Mouse (Mus musculus): ENCODE results near the gene Olfr878. TPM values are rescaled to one million over a fixed set of nuclear protein-coding genes. Genes with fewer than 3 reads are reported as not detected.

Gene Olfr878
- polyA plus RNA-seq (2011; ENCODE audit: insufficient read length, low read depth, missing spikeins): not detected in 2 replicates

- TF ChIP-seq CTCF (IDR thresholded peaks at IDR 0.05; ENCODE audit: borderline replicate concordance, insufficient read depth, low read length) (no peak), POLR2A (IDR thresholded peaks at IDR 0.05; ENCODE audit: low read depth, low read length) (no peak)
- H3K4me3 ChIP-seq (ENCODE audit: insufficient read depth, low read length): no peak within 1 kb of the TSS
- no peak within 1 kb of the TSS for H3K27ac ChIP-seq (ENCODE audit: insufficient read depth, low read length)
- no peaks in the 10 kb centered on the region for H3K4me1 ChIP-seq (ENCODE audit: control insufficient read depth, insufficient read depth, low read length)
Observed at GRCm38 (mm10) chr9:37917540-37917939, at the start of gene Olfr878. Gene Olfr878 (plus strand): TSS chr9:37917840.

GRCm38 (mm10) chr9:37870246-37870645 lies 47.4 kb upstream of the Olfr878 start:
- Histone ChIP-seq H3K27ac (ENCODE audit: insufficient read depth, low read length) (no peak overlapping the region), H3K4me1 (ENCODE audit: control insufficient read depth, insufficient read depth, low read length) (no peaks in the 10 kb centered on the region), H3K4me3 (ENCODE audit: insufficient read depth, low read length) (no peak overlapping the region)
- TF ChIP-seq POLR2A (IDR thresholded peaks at IDR 0.05; ENCODE audit: low read depth, low read length) (no peak), CTCF (IDR thresholded peaks at IDR 0.05; ENCODE audit: borderline replicate concordance, insufficient read depth, low read length) (no peak)

DNA sequence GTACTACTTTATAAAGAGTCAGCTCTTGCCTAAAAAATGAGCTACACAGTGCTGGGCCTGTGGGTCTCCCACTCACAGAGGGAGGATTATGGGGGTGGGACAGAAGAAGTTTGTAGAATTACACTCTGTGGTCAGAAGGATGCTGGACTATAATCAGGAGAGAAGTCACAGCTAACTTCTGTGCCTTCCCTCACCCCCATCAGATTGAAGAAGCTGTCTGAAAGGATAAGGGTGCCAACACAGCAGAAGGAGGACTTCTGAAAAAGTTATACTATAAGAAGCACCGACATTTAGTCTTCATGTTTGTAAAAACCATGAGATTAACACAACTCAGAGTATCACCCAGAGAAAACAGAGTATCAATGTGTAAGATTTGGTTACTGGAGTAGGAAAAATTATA lies 46.5 kb upstream of the Olfr878 start:
- H3K4me1 ChIP-seq (ENCODE audit: control insufficient read depth, insufficient read depth, low read length): no peaks in the 10 kb centered on the region
- no peak overlapping the region for H3K27ac ChIP-seq (ENCODE audit: insufficient read depth, low read length)
- TF ChIP-seq CTCF (IDR thresholded peaks at IDR 0.05; ENCODE audit: borderline replicate concordance, insufficient read depth, low read length): no peak
- TF ChIP-seq POLR2A (IDR thresholded peaks at IDR 0.05; ENCODE audit: low read depth, low read length): no peak
- H3K4me3 ChIP-seq (ENCODE audit: insufficient read depth, low read length): no peak overlapping the region

DNA sequence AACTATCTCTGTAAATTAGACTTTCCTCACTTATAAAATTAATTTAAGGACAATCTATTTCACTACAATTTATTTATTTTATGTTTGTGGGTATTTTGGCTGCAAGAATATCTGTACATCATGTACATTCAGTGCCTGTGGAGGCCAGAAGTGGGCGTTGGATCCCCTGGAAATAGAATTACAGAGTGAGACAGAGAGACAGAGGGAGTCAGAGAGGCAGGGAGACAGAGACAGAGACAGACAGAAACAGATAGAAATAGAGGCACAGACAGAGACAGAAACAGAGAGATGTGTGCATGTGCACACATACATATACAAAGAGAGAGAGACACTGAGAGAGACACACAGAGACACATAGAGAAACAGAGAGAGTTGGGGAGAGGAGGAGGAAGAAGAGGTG lies 46.1 kb upstream of the Olfr878 start:
- no peak for TF ChIP-seq POLR2A (IDR thresholded peaks at IDR 0.05; ENCODE audit: low read depth, low read length)
- TF ChIP-seq CTCF (IDR thresholded peaks at IDR 0.05; ENCODE audit: borderline replicate concordance, insufficient read depth, low read length): no peak
- no peak overlapping the region for H3K27ac ChIP-seq (ENCODE audit: insufficient read depth, low read length)
- H3K4me1 ChIP-seq (ENCODE audit: control insufficient read depth, insufficient read depth, low read length): no peaks in the 10 kb centered on the region
- no peak overlapping the region for H3K4me3 ChIP-seq (ENCODE audit: insufficient read depth, low read length)

DNA sequence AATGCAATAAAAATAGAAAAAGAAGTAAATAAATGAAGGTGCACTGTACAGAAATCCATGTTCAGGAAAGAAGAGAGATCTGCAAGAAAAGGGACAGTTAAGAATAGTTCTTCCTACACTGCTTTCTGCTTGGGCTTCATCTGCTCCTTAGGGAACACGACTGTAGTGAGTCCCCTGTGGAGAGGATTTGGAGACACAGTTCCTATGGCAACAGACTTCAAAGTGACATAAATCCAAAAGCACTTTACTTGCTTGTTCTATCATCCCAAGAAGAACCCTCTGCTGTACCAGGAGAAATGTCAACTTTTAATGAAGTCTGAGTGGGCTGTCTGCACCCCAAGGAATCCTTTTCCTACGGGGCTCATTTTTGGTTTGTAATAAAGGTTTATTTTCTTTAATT lies 26.7 kb upstream of the Olfr878 start:
- Histone ChIP-seq H3K27ac (ENCODE audit: insufficient read depth, low read length) (no peak overlapping the region), H3K4me1 (ENCODE audit: control insufficient read depth, insufficient read depth, low read length) (no peaks in the 10 kb centered on the region), H3K4me3 (ENCODE audit: insufficient read depth, low read length) (no peak overlapping the region)
- TF ChIP-seq CTCF (IDR thresholded peaks at IDR 0.05; ENCODE audit: borderline replicate concordance, insufficient read depth, low read length) (no peak), POLR2A (IDR thresholded peaks at IDR 0.05; ENCODE audit: low read depth, low read length) (no peak)

GRCm38 (mm10) chr9:37896661-37897060 lies 21.0 kb upstream of the Olfr878 start, which contains the start of gene Olfr145:
Gene Olfr145 (plus strand): TSS chr9:37896724.
- Histone ChIP-seq H3K27ac (ENCODE audit: insufficient read depth, low read length) (no peak within 1 kb of the TSS), H3K4me1 (ENCODE audit: control insufficient read depth, insufficient read depth, low read length) (no peaks in the 10 kb centered on the region), H3K4me3 (ENCODE audit: insufficient read depth, low read length) (no peak within 1 kb of the TSS)
- TF ChIP-seq CTCF (IDR thresholded peaks at IDR 0.05; ENCODE audit: borderline replicate concordance, insufficient read depth, low read length) (no peak), POLR2A (IDR thresholded peaks at IDR 0.05; ENCODE audit: low read depth, low read length) (no peak)

DNA sequence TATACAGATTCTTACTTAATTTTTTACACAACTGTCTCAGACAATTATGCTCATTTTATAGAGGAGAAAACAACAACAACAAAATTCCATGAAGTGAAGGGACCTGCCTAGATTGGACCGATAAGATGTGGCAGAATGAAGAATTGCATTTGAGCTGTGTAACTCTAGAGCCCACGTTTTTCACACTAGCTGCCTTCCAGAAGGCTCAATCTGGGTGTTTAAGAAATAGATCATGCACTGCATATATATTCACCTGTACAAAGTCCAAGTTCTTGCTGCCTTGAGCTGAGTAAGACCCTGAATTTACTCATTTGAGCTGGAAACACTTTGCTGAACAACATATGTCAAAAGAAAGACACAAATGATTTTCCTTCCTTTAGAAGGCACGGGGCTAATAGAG lies 12.1 kb upstream of the Olfr878 start:
- Histone ChIP-seq H3K4me1 (ENCODE audit: control insufficient read depth, insufficient read depth, low read length) (no peaks in the 10 kb centered on the region), H3K4me3 (ENCODE audit: insufficient read depth, low read length) (no peak overlapping the region), H3K27ac (ENCODE audit: insufficient read depth, low read length) (no peak overlapping the region)
- TF ChIP-seq CTCF (IDR thresholded peaks at IDR 0.05; ENCODE audit: borderline replicate concordance, insufficient read depth, low read length) (no peak), POLR2A (IDR thresholded peaks at IDR 0.05; ENCODE audit: low read depth, low read length) (no peak)

DNA sequence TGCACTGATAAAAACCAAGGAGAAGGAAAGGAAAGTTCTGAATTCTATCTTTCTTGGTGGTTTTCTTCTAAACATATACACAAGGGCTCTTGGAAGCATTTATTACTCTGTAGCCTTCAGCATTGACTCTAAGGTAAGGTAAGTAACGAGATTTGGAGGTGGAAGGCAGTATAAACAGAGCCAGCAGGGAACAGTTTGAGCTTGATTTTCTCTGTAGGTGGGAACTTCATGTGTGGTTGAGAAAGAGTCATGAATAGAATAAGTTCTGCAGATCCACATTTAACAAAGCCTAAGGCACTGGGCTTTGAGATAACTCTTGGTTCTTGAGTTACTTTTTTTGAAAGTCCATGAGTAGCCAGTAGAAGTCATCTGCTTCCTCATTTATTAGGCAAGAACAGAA lies 378 bp downstream of the Olfr878 start:
- no peak for TF ChIP-seq CTCF (IDR thresholded peaks at IDR 0.05; ENCODE audit: borderline replicate concordance, insufficient read depth, low read length)
- TF ChIP-seq POLR2A (IDR thresholded peaks at IDR 0.05; ENCODE audit: low read depth, low read length): no peak
- Histone ChIP-seq H3K4me1 (ENCODE audit: control insufficient read depth, insufficient read depth, low read length) (no peaks in the 10 kb centered on the region), H3K27ac (ENCODE audit: insufficient read depth, low read length) (no peak overlapping the region), H3K4me3 (ENCODE audit: insufficient read depth, low read length) (no peak overlapping the region)

DNA sequence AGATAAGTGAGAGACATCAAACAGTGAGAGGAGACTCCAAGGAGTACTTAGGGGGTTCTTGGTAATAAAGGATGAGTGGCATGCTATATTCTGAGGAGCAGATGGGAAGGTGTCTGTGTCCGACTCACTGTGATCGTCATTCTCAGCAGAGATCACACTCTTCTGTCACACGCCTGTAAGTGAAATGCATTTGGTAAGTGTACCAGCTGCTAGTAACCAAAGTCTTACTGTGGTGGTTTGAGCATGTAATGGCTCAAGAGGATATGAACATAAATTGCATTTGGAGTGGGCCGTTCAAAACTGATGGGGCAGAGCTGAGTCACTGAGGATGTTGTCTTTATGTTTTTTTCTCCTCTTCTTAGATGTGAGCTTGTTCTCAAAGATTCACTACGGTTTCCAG lies 6.6 kb downstream of the Olfr878 start:
- H3K27ac ChIP-seq (ENCODE audit: insufficient read depth, low read length): no peak overlapping the region
- H3K4me1 ChIP-seq (ENCODE audit: control insufficient read depth, insufficient read depth, low read length): no peaks in the 10 kb centered on the region
- no peak for TF ChIP-seq POLR2A (IDR thresholded peaks at IDR 0.05; ENCODE audit: low read depth, low read length)
- no peak for TF ChIP-seq CTCF (IDR thresholded peaks at IDR 0.05; ENCODE audit: borderline replicate concordance, insufficient read depth, low read length)
- no peak overlapping the region for H3K4me3 ChIP-seq (ENCODE audit: insufficient read depth, low read length)

- TF ChIP-seq POLR2A (IDR thresholded peaks at IDR 0.05; ENCODE audit: low read depth, low read length): no peak
- TF ChIP-seq CTCF (IDR thresholded peaks at IDR 0.05; ENCODE audit: borderline replicate concordance, insufficient read depth, low read length): no peak
- H3K4me3 ChIP-seq (ENCODE audit: insufficient read depth, low read length): no peak overlapping the region
- H3K4me1 ChIP-seq (ENCODE audit: control insufficient read depth, insufficient read depth, low read length): no peaks in the 10 kb centered on the region
- no peak overlapping the region for H3K27ac ChIP-seq (ENCODE audit: insufficient read depth, low read length)
Observed at GRCm38 (mm10) chr9:37925445-37925844, 7.8 kb downstream of the Olfr878 start.

All from embryonic fibroblast, embryonic 13.5 days (primary cell).